Mouse (Mus musculus) hematopoietic stem cell, adult 5-6 weeks (primary cell): ENCODE data around the gene Clic5. TPM values are rescaled to one million over a fixed set of nuclear protein-coding genes. Genes with fewer than 3 reads are reported as not detected.
A peak's percentile ranks its signal among the peaks of the same experiment; 100 is the strongest.
"Not testable (repeated sequence)": the region's sequence is repeated elsewhere in the genome, so short reads cannot be mapped to it uniquely, and the experiment has no call there.

Experiments used
- ATAC-seq, 2 experiments: fragments of 125-278 bp in 1 of 2; replicated peaks in 1 of 2; 2 replicates each; pipeline ENCODE4 v1.8.0; 2016 to 2017; ENCODE audit warnings: inconsistent platforms in 2 of 2, mild to moderate bottlenecking in 2 of 2, moderate number of reproducible peaks in 2 of 2, low read depth in 1 of 2, moderate TSS enrichment in 1 of 2; ENCODE audit not compliant: low FRiP score in 2 of 2, poor library complexity in 2 of 2, severe bottlenecking in 2 of 2, insufficient read depth in 1 of 2, low TSS enrichment in 1 of 2
- total RNA-seq: library from RNA; stranded (forward); fragments of 172-1452, 232-1000 nt; gene quantifications from 2 replicates; pipeline ENCODE4 v1.2.3, GENCODE M21; 2017

The Clic5 gene
- total RNA-seq, 1 experiment from 2014 or later: 14.0 TPM

DNA sequence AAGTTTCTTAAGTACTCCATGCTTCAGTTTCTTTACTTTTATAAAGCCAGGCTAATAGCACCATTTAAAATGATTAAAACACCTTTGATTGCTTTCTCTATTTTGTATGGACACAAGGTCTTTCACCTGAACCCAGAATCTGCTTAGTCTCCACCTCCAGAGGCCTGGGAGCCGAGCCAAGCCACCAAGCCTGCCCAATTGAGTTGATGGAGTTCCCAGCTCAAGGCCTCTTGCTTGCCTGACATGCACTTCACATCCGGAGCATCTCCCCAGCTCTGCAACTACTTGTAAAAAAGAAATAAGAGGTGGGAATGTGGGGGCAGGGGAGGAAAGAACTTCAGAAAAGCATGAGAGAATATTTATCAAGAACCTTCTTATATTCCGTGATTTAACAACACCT is 1.5 kb upstream of the Clic5 start:
- no peak for ATAC-seq

DNA sequence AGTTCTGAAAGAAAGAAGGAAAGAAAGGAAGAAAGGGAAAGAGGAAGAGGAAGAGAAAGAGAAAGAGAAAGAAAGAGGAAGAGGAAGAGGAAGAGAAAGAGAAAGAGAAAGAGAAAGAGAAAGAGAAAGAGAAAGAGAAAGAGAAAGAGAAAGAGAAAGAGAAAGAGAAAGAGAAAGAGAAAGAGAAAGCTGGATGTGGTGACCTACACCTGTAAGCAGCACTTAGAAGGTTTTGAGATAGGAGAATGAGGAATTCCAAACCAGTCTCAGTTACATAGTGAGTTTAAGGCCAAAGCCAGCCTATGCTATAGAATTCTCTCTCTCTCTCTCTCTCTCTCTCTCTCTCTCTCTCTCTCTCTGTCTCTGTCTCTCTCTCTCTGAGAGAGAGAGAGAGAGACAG is 847 bp upstream of the Clic5 start:
- not testable (repeated sequence) for ATAC-seq

DNA sequence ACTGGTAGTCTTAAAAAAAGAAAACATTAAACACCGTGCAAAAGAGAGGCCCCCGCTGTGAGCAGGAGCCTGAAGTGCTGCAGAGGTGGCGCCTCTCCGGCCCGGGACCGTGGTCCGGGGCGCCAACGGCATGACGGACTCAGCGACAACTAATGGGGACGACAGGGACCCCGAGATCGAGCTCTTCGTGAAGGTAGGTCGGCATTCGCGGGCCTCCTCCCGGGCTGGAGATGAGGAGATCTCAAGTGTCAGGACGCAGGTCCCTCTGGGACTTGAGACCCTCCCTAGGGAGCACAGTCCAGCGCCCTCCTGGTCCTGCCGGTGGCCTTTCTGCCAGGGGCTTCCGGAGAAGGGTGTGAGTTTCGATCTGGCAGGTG is 373 bp downstream of the Clic5 start:
- ATAC-seq: peak in 1 of 2 experiments; percentile 46; a peak in 2 of 4 replicates

DNA sequence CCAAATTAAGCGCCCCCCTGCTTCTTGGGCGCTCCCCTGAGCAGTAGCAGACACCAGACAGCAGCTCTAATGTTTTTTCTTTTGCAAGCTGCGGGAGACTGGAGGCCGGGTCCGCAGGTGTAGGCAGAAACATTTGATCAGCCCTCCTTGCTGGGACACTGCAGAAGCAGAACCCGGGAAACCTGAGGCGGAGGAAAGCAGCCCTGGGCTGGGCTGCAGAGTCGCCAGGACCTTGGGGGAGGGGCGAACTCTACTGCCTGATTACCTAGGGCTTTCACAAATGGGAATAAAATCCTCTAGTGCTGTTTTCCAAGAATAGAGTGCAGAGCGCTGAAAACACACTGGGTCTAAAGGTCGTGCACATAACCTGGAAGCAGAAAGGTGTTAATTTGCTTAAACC is 1.3 kb downstream of the Clic5 start:
- no peak for ATAC-seq

DNA sequence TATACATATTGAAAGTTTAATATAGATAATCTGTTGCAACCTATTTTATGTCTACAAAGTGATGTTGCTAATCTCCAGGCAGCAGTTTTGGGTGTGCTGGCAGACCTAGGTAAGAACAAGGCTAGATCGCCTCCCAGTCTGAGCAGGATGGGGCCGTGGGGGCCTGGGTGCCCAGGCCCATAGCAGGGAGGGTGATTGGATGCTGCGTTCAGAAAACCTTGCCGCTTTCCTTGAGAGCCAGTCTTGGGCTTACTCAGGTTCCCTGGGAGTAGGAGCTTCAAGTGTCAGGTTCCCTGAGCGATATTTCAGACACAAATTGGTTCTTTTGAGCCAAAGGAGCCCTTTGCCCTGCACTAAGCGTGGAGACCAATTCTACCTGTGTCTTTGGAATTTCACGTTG is 1.9 kb downstream of the Clic5 start:
- ATAC-seq: no peak

DNA sequence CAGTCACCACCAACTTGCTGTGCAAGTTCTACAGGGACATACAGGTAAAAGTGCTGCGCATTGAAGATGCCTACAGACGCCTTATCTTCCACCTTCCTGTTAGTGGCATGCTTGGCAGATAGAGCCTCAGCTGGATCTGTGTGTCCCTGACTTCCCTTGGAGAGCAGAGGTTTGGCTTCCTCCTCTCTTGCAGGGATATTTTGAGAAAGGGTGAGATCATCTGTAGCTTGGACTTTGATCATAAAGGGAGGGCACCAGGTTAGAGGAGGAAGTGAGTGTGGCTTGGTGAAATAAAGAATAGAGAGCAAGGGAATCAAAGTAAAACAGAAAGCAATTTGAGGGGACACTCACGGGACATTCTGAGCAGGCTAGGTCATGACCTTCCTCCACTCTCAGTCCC is 4.6 kb downstream of the Clic5 start:
- ATAC-seq: peak in 1 of 2 experiments; percentile 34; a peak in 1 of 4 replicates

DNA sequence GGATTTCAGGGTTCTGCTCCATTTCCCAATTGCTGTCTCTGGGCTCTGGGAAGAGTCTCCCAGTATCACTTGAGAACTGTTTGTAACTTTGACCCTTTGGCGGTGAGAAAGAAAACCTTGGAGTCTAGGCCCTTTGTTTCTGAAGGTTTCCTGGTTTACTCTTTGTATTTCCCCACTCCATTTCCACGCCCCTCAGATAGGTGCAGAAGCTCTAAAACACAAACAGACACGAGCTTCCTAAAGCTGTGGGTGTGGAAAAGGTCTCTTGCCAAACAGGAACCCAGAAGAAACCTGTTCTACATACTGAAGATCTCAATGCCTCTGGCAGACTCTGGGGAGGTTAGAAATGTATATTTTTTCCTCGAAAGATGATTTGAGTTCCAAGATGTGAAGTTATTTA is 10.8 kb downstream of the Clic5 start:
- ATAC-seq: no peak

DNA sequence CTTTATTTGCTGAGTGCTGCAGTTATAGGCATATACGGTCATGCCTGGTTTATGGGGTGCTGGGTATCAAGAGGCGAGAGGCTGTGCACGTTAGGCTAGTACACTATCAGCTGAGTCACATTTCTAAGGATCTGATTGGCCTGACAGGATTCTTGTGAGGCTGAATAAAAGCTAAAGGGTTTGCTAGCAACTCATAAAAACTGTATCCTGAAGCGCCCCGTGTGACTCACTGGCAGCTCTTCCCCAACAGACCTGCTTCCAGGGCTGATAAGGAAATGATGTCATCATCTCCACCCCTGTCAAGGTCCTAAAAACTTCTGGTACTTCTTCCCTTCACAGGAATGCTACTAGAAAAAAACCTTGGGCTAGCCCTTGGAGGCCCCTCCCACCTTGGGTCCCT is 14.6 kb downstream of the Clic5 start:
- ATAC-seq: no peak

DNA sequence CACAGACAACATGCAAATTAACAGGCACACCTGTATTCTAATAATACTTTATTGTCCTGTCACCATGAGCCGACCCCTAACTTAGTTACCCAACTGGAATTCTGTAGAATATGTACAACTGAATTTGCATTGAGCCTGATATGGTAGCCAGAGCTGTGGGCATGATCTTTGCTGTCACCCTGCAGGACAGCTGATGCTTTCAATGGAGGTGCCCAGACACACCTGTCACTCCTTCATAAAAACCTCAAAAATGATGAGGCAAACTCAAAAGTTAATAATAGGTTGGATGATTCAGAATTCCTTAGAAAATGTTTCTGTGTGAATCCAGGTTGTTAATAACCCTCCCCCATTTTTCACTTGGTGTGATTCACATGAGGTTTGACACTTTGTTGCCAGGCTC is 16.4 kb downstream of the Clic5 start:
- ATAC-seq: no peak

DNA sequence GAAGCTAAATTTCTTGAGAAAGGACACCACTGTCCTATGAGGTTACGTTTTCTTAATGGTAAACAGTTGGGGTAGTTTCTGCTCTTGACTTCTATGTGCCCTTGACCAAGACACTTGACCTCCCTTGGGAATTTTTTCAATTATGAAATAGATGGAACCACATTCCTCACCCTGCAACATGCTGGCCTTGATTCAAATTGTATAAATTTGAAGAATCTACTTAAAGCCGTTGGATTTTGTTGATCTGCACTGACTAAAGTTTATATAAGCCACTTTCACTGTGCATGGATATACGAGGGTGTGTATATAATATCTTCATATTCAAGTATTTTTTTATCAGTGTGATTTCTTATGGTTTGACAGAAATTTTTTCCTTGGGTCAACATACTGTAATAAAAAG is 17.2 kb downstream of the Clic5 start:
- ATAC-seq: no peak

DNA sequence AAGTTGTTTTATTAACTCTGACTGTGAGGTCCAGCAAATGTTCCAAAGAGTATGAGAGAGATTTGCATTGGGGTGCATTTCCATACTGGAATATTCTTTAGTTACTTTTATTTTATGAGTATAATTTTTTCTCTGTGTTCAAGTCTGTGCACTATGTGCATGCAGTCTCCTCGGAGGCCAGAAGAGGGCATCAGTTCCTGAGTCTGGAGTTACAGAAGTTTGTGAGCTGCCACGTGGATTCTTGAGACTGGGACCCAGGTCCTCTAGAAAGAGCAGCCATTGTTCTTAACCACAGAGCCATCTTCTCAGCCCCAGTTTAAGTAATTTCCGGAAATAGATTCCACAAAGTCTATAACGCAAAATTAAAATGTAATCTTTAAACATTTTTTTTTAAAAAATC is 20.5 kb downstream of the Clic5 start:
- ATAC-seq: no peak

DNA sequence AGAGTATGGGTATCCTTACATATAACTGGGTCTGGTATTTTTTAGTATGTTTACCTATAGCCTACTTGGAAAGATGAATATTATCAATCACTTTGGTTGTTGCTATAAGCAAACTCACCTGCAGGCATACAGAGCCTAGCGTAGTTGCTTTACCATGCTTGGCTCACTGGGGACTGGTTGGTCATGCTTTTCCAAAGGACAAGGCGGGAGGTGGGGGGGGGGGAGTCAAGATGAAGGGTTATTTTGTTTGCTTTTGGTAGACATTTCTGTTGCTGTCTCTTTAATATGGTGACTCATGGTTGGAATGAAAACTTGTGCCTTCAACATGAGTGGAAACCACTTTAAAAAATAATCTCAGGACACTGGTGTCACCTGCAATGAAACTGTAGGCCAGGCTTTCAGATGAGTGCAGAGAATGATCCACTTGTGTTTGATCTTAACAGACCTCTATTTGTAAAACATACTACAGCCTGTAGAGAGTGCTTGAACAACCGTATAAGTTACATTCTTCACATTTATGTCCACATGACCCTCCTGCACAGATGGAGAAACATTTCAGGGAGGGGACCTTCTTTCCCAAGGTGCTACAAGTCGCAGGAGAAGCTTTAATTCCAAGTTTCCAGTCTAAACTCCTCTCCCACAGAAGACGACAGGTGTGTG is 24.7 kb downstream of the Clic5 start:
- ATAC-seq: no peak

DNA sequence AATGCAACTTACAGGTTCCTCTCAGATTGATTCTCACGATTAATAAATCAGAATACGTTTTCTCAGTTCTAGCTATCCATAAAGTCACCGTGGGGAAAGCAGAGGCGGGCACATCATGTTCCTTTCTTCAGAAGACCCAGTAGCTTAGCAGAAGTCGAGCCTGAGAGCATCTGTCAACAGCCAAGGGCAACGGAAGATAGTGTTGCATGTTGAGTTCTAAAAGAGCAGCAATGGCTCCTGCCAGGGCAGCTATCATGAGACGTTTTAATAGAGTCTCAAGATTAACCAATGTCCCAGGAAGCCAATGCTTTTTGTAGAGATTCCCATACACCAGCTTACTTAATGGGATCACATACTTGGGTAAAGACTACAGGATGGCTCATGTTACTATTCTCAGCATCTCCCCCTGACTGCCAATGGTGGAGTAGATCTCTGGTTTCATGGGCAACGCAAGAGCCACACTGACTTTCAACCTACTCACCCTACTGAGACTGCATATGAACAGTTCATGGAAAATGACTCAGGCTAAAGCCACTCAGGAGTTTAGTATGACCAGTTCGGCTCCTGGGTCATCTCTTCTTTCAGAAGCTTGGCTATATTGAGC is 26.9 kb downstream of the Clic5 start:
- ATAC-seq: no peak

DNA sequence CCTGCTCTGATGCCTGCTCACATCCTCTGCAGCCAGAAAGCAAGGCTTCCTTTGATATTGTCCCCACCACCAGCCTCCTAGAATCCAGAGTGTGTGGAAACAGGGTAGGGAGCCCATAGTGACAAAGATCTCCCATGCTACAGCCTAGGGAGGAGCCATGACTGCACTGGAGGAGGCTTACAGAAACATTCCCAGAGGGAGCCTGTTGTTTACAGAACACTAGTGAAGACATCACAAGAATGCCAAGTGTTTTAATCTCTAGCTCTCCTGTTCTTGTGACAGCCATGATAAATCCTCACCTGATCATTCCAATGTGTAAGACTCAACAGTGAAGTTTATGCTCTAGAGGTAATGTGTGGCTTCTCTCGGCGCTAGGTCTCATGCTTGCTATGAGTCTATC is 28.8 kb downstream of the Clic5 start:
- no peak for ATAC-seq

DNA sequence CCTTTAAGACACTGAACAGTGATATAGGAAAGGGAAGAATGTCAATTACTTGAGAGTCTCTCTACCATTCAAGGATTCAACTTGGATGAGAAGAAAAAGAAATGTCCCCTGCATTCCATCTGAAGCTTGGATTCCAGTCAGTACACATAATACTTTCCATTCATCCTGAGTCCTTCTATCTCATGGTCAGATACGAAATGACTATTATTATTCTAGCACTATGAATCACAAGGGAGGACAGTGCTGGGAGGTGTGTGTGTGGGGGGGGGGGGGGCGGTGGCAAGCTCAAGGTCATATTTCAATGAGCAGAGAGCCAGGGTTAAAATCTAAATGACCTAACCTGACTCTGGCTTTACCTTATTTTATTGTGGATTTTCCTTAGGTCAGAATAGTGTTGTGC is 31.6 kb downstream of the Clic5 start:
- no peak for ATAC-seq

DNA sequence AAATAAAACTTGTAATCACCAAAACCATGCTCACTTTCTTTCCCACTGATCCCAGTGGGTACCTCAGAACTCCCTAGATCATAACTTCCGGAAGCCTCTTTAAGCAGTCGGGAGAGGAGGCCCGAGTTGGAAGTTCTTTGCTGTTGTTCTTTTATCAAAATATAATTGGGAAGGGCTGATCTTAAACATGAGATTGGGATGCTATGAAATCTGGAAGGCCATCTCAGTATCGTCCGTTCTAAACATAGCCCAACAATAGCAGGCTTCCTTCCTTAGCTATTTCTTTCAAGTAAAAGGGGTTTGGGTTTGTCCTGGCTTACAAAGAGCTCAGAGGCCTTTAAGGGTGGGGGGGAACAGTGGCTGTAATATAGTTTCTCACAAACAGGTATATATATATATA is 40.0 kb downstream of the Clic5 start:
- no peak for ATAC-seq

DNA sequence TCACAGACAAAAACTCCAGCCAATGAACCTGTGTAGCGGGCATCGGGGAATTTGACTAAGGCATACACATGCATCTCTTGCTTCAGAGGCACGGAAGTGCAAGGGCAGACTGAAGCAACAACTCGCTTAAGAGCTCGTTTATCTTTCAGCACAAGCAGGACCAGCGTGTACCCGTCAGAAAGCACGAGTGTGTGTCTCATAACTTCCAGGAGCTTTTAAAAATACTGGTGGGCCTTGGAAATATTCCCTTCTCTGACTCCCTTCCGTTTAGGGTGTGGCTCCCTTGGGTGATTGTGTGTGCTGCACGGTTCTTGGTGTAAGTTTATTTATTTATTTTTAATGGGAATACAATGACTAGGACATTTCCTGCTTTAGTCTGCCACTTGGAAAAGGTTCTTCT is 41.7 kb downstream of the Clic5 start:
- no peak for ATAC-seq

DNA sequence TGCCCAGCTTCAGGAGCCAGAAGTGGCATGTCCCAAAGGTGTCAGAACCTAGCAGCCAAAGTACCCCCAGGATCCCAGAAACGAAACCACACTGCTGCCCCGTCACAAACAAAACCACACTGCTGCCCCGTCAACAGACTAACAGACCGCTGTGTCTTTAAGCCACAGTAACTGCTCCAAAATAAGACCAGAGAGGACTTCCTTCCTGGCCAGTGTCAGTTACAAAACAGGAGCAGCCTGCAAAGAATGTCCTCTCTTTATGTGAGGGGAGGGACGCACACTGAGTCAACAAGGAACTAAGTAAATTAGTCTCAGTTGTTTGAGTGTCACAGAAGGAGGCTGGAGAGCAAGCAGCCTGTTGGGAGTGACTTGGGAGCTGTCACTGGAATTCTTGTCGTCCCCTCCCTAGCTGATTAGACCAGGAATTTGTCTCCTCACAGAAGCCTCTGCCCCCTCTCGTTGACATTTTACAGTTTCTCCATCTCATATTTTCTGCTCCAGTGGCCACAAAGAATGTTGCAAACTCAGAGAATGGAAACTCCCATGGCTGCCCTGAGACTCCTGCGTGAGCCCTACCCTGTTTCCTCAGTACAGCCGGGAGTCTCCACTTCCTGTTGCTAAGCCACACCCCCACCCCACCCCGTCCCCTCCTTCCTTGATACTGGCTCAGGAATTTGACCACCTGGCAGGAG is 50.8 kb downstream of the Clic5 start:
- peak; percentile 84 to 85 for ATAC-seq

DNA sequence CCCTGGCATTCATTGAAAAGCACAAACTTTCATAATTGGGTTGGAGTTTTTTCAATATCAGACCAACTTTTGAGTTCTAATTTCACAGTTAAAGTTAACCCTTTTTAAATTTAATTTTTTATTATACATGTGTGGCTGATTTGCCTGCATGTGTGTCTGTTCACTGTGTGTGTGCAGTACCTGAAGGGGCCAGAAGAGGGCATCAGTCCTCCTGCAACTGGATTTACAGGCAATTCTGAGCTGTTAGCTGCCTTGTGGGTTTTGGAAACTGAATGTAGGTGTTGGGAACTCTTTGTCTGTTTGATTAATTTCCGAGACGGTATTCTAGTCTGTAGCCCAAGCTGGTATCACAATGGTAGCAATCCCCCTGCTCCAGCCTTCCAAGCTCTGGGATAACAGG is 52.4 kb downstream of the Clic5 start:
- ATAC-seq: no peak
